Mouse (Mus musculus) 3134 (cell line): ENCODE data around the gene Edar.

Experiments
- DNase-seq: peaks from one replicate; pipeline ENCODE4 v3.0.0-alpha.2; 2011; ENCODE audit warnings: low spot score; ENCODE audit not compliant: insufficient read length; ENCODE audit errors: extremely low read depth

The Edar gene

GRCm38 (mm10) chr10:58606356-58606755 lies 69.1 kb downstream of the Edar start:
- no peak for DNase-seq

- DNase-seq, result peak; percentile 81
Measured at GRCm38 (mm10) chr10:58604779-58605178, 70.7 kb downstream of the Edar start.

GRCm38 (mm10) chr10:58601946-58602345 lies 73.5 kb downstream of the Edar start:
- no peak for DNase-seq

- no peak for DNase-seq
Measured at GRCm38 (mm10) chr10:58601431-58601901, 74.0 kb downstream of the Edar start.

GRCm38 (mm10) chr10:58600983-58601382 lies 74.5 kb downstream of the Edar start:
- DNase-seq, result no peak

GRCm38 (mm10) chr10:58600151-58600550 lies 75.3 kb downstream of the Edar start:
- no peak for DNase-seq

GRCm38 (mm10) chr10:58595821-58596220 lies 79.6 kb downstream of the Edar start:
- DNase-seq, result no peak

GRCm38 (mm10) chr10:58595197-58595596 lies 80.3 kb downstream of the Edar start:
- DNase-seq, result no peak

- no peak for DNase-seq
Measured at GRCm38 (mm10) chr10:58594486-58594885, 81.0 kb downstream of the Edar start.

- no peak for DNase-seq
Measured at GRCm38 (mm10) chr10:58585427-58586223, 89.8 kb downstream of the Edar start.

GRCm38 (mm10) chr10:58560521-58560920 lies 114.9 kb downstream of the Edar start:
- DNase-seq, result no peak

GRCm38 (mm10) chr10:58559901-58560300 lies 115.6 kb downstream of the Edar start:
- peak; percentile 14 for DNase-seq

GRCm38 (mm10) chr10:58559098-58559497 lies 116.4 kb downstream of the Edar start:
- no peak for DNase-seq

- DNase-seq, result no peak
Measured at GRCm38 (mm10) chr10:58554693-58555387, 120.6 kb downstream of the Edar start.
